Mouse (Mus musculus): ENCODE data around the gene Vmn1r42. TPM values are rescaled to one million over a fixed set of nuclear protein-coding genes. Genes with fewer than 3 reads are reported as not detected.

The Vmn1r42 gene
- polyA plus RNA-seq, 1 experiment = 0.02 TPM

- Histone ChIP-seq H3K79me2 (ENCODE audit: control insufficient read depth, insufficient read depth) (no peaks in the 10 kb centered on the region), H3K36me3 (ENCODE audit: control insufficient read depth, insufficient read depth) (no peaks in the 10 kb centered on the region), H3K27me3 (ENCODE audit: control insufficient read depth, insufficient read depth, insufficient read length) (no peaks in the 10 kb centered on the region), H3K4me3 (no peak overlapping the region), H3ac (ENCODE audit: control insufficient read depth, insufficient read length) (no peak overlapping the region), H3K4me2 (ENCODE audit: low read depth) (peak overlapping the region; percentile 4)
- TF ChIP-seq CEBPB (IDR thresholded peaks at IDR 0.05; ENCODE audit: insufficient read depth, poor library complexity, severe bottlenecking) (peak; percentile 37; the same call in 1 of the 2 replicates), MYOD1 (IDR thresholded peaks at IDR 0.05; ENCODE audit: control insufficient read depth in 1 of 3, insufficient read length in 2 of 3, low read depth in 2 of 3) (peak in 2 of 3 experiments; percentile 11 to 45), TCF3 (IDR thresholded peaks at IDR 0.05; ENCODE audit: insufficient read length, low read depth) (no peak), USF1 (IDR thresholded peaks at IDR 0.05; ENCODE audit: low read depth) (no peak), TCF12 (IDR thresholded peaks at IDR 0.05; ENCODE audit: insufficient read depth, poor library complexity, severe bottlenecking) (peak; percentile 10)
These were observed 8.9 kb downstream of the Vmn1r42 start for GRCm38 (mm10) chr6:89867276-89867675.

- Histone ChIP-seq H3ac (ENCODE audit: control insufficient read depth, insufficient read length) (no peak overlapping the region), H3K4me3 (no peak overlapping the region), H3K79me2 (ENCODE audit: control insufficient read depth, insufficient read depth) (no peaks in the 10 kb centered on the region), H3K27me3 (ENCODE audit: control insufficient read depth, insufficient read depth, insufficient read length) (no peaks in the 10 kb centered on the region), H3K36me3 (ENCODE audit: control insufficient read depth, insufficient read depth) (no peaks in the 10 kb centered on the region), H3K4me2 (ENCODE audit: low read depth) (peak overlapping the region; percentile 54)
- TF ChIP-seq REST (IDR thresholded peaks at IDR 0.05; ENCODE audit: insufficient read depth, insufficient read length) (no peak), E2F4 (IDR thresholded peaks at IDR 0.05; ENCODE audit: insufficient read depth) (no peak), TCF3 (IDR thresholded peaks at IDR 0.05; ENCODE audit: insufficient read length, low read depth) (peak; percentile 53), POLR2A (IDR thresholded peaks at IDR 0.05; ENCODE audit: insufficient read length, low read depth) (no peak), MYOD1 (IDR thresholded peaks at IDR 0.05; ENCODE audit: control insufficient read depth in 1 of 3, insufficient read length in 2 of 3, low read depth in 2 of 3) (peak in 2 of 3 experiments; percentile 68 to 93), USF1 (IDR thresholded peaks at IDR 0.05; ENCODE audit: low read depth) (no peak), MAX (IDR thresholded peaks at IDR 0.05; ENCODE audit: low read depth) (no peak), MYOG (IDR thresholded peaks at IDR 0.05; ENCODE audit: control insufficient read depth in 1 of 3, insufficient read depth in 1 of 3, insufficient read length in 2 of 3, low read depth in 2 of 3) (peak in 2 of 3 experiments; percentile 67 to 80), TCF12 (IDR thresholded peaks at IDR 0.05; ENCODE audit: insufficient read depth, poor library complexity, severe bottlenecking) (peak; percentile 89), SRF (IDR thresholded peaks at IDR 0.05; ENCODE audit: control insufficient read depth, insufficient read length, low read depth) (no peak), CEBPB (IDR thresholded peaks at IDR 0.05; ENCODE audit: insufficient read depth, poor library complexity, severe bottlenecking) (peak; percentile 37; the same call in 1 of the 2 replicates), POLR2AphosphoS2 (IDR thresholded peaks at IDR 0.05; ENCODE audit: insufficient read length, low read depth) (no peak)
These were observed 12.4 kb downstream of the Vmn1r42 start for GRCm38 (mm10) chr6:89863792-89864191.

- no peak overlapping the region for H3K4me2 ChIP-seq (ENCODE audit: low read depth)
- H3K79me2 ChIP-seq (ENCODE audit: control insufficient read depth, insufficient read depth) = no peaks in the 10 kb centered on the region
- H3K4me3 ChIP-seq = no peak overlapping the region
- no peak overlapping the region for H3ac ChIP-seq (ENCODE audit: control insufficient read depth, insufficient read length)
- H3K27me3 ChIP-seq (ENCODE audit: control insufficient read depth, insufficient read depth, insufficient read length) = no peaks in the 10 kb centered on the region
- TF ChIP-seq CEBPB (IDR thresholded peaks at IDR 0.05; ENCODE audit: insufficient read depth, poor library complexity, severe bottlenecking) (peak; percentile 58; the same call in 1 of the 2 replicates), E2F4 (IDR thresholded peaks at IDR 0.05; ENCODE audit: insufficient read depth) (no peak), TCF12 (IDR thresholded peaks at IDR 0.05; ENCODE audit: insufficient read depth, poor library complexity, severe bottlenecking) (peak; percentile 52), MYOD1 (IDR thresholded peaks at IDR 0.05; ENCODE audit: control insufficient read depth in 1 of 3, insufficient read length in 2 of 3, low read depth in 2 of 3) (peak in 2 of 3 experiments; percentile 4 to 44), POLR2AphosphoS2 (IDR thresholded peaks at IDR 0.05; ENCODE audit: insufficient read length, low read depth) (no peak)
- H3K36me3 ChIP-seq (ENCODE audit: control insufficient read depth, insufficient read depth) = no peaks in the 10 kb centered on the region
These were observed 16.4 kb downstream of the Vmn1r42 start for GRCm38 (mm10) chr6:89859839-89860238.

GRCm38 (mm10) chr6:89857552-89857951 is 18.7 kb downstream of the Vmn1r42 start:
- H3K4me3 ChIP-seq = no peak overlapping the region
- no peaks in the 10 kb centered on the region for H3K36me3 ChIP-seq (ENCODE audit: control insufficient read depth, insufficient read depth)
- no peak overlapping the region for H3K4me2 ChIP-seq (ENCODE audit: low read depth)
- TF ChIP-seq SRF (IDR thresholded peaks at IDR 0.05; ENCODE audit: control insufficient read depth, insufficient read length, low read depth) = no peak
- no peak for TF ChIP-seq MYOD1 (IDR thresholded peaks at IDR 0.05; ENCODE audit: control insufficient read depth in 1 of 3, insufficient read length in 2 of 3, low read depth in 2 of 3)
- TF ChIP-seq POLR2A (IDR thresholded peaks at IDR 0.05; ENCODE audit: insufficient read length, low read depth) = no peak
- no peak for TF ChIP-seq E2F4 (IDR thresholded peaks at IDR 0.05; ENCODE audit: insufficient read depth)
- TF ChIP-seq TCF3 (IDR thresholded peaks at IDR 0.05; ENCODE audit: insufficient read length, low read depth) = no peak
- no peak for TF ChIP-seq MAX (IDR thresholded peaks at IDR 0.05; ENCODE audit: low read depth)
- no peaks in the 10 kb centered on the region for H3K27me3 ChIP-seq (ENCODE audit: control insufficient read depth, insufficient read depth, insufficient read length)
- no peaks in the 10 kb centered on the region for H3K79me2 ChIP-seq (ENCODE audit: control insufficient read depth, insufficient read depth)
- H3ac ChIP-seq (ENCODE audit: control insufficient read depth, insufficient read length) = no peak overlapping the region

Other genes with a start within 250 kb of the Vmn1r42 start
- gene Txnrd3, start 232.4 kb downstream of the Vmn1r42 start, polyA plus RNA-seq (2012; fragmentation: generic; extraction: Trizol) = 9.5 TPM
- not detected for gene Vmn1r40, start 168.9 kb downstream of the Vmn1r42 start, polyA plus RNA-seq (2012; fragmentation: generic; extraction: Trizol)
- not detected for gene Vmn1r41, start 135.6 kb downstream of the Vmn1r42 start, polyA plus RNA-seq (2012; fragmentation: generic; extraction: Trizol)
- gene Vmn1r43, start within 50 bp of the Vmn1r42 start, polyA plus RNA-seq (2012; fragmentation: generic; extraction: Trizol) = 0.04 TPM
- gene Vmn1r44, start 7.2 kb upstream of the Vmn1r42 start, polyA plus RNA-seq (2012; fragmentation: generic; extraction: Trizol) = not detected
- gene Vmn1r45, start 64.2 kb upstream of the Vmn1r42 start, polyA plus RNA-seq (2012; fragmentation: generic; extraction: Trizol) = not detected
- not detected for gene Vmn1r46, start 92.9 kb upstream of the Vmn1r42 start, polyA plus RNA-seq (2012; fragmentation: generic; extraction: Trizol)
- not detected for gene Vmn1r47, start 139.7 kb upstream of the Vmn1r42 start, polyA plus RNA-seq (2012; fragmentation: generic; extraction: Trizol)
- not detected for gene Vmn1r48, start 160.4 kb upstream of the Vmn1r42 start, polyA plus RNA-seq (2012; fragmentation: generic; extraction: Trizol)
- gene Vmn1r49, start 202.1 kb upstream of the Vmn1r42 start, polyA plus RNA-seq (2012; fragmentation: generic; extraction: Trizol) = not detected
- not detected for gene Vmn1r50, start 225.0 kb upstream of the Vmn1r42 start, polyA plus RNA-seq (2012; fragmentation: generic; extraction: Trizol)
- not detected for gene Vmn1r51, start 246.2 kb upstream of the Vmn1r42 start, polyA plus RNA-seq (2012; fragmentation: generic; extraction: Trizol)

All from myocyte (in vitro differentiated cells).